Comparison of ENCODE assay signal across 8 mouse cellular contexts in the genomic region with DNA sequence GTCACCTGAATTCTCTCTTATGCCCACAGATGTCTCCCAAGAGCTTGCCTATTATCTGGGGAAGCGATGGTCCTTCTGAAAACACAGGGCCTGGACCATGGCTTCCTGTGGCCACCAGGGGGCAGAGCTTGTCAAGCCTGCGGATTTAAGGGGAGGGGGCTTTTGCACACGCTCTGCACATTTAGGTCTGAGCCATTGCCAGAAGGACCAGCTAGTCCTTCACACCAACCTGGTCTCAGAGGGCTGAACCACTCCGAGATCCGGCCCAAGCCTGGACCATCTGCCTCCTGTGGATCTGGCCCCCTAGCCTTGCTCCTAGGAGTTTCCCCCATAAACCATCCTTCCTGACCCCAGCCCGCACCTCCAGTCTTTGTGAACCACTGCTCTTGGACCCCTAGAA. TPM values are rescaled to one million over a fixed set of nuclear protein-coding genes. Genes with fewer than 3 reads are reported as not detected.
DNase-seq lines count a peak whose midpoint lies in the region; ATAC-seq and TF ChIP-seq lines count a peak whose summit lies in the region.

No protein-coding gene starts in this region.

- H3K4me1 ChIP-seq in embryonic facial prominence, embryonic 14.5 days (ENCODE audit: control insufficient read depth, insufficient read depth, low read length), result peaks cover 15% of the 10 kb centered on the region; the same call in 1 of the 2 replicates
- peaks cover 7% of the 10 kb centered on the region for H3K4me1 ChIP-seq in kidney, postnatal 0 days (replicated peaks; ENCODE audit: insufficient read depth, low read length)
- H3K4me1 ChIP-seq in midbrain, embryonic 15.5 days, result peaks cover 32% of the 10 kb centered on the region

- peaks cover 5% of the 10 kb centered on the region; the same call in 1 of the 2 replicates for H3K36me3 ChIP-seq in embryonic facial prominence, embryonic 14.5 days (ENCODE audit: control insufficient read depth, insufficient read depth, low read length)
- no peaks in the 10 kb centered on the region for H3K36me3 ChIP-seq in kidney, postnatal 0 days (ENCODE audit: insufficient read depth, low read length)
- no peaks in the 10 kb centered on the region for H3K36me3 ChIP-seq in midbrain, embryonic 15.5 days (replicated peaks)

- H3K4me2 ChIP-seq in embryonic facial prominence, embryonic 14.5 days (ENCODE audit: low read depth, low read length), result peak overlapping the region; percentile 93
- H3K4me2 ChIP-seq in kidney, postnatal 0 days (ENCODE audit: low read length), result peak overlapping the region; percentile 84
- no peak overlapping the region for H3K4me2 ChIP-seq in midbrain, embryonic 15.5 days

- H3K9ac ChIP-seq in embryonic facial prominence, embryonic 14.5 days (ENCODE audit: low read depth, low read length), result no peak overlapping the region
- no peak overlapping the region for H3K9ac ChIP-seq in kidney, postnatal 0 days (ENCODE audit: low read depth, low read length)
- H3K9ac ChIP-seq in midbrain, embryonic 15.5 days, result no peak overlapping the region

- no peak overlapping the region for H3K27ac ChIP-seq in layer of hippocampus, adult 2 months
- no peak overlapping the region for H3K27ac ChIP-seq in embryonic facial prominence, embryonic 14.5 days (replicated peaks; ENCODE audit: low read depth, low read length)
- no peak overlapping the region for H3K27ac ChIP-seq in kidney, postnatal 0 days
- H3K27ac ChIP-seq in midbrain, embryonic 15.5 days, result no peak overlapping the region

- peaks cover 34% of the 10 kb centered on the region for H3K27me3 ChIP-seq in embryonic facial prominence, embryonic 14.5 days (replicated peaks; ENCODE audit: control insufficient read depth, insufficient read depth, low read length)
- H3K27me3 ChIP-seq in kidney, postnatal 0 days (ENCODE audit: insufficient read depth, low read length), result peaks cover 20% of the 10 kb centered on the region
- peaks cover 49% of the 10 kb centered on the region for H3K27me3 ChIP-seq in midbrain, embryonic 15.5 days (replicated peaks)

- TF ChIP-seq CTCF in layer of hippocampus, adult 2 months (conservative IDR thresholded peaks at IDR 0.05), result peak; percentile 79
- peak; percentile 83 for TF ChIP-seq CTCF in kidney, postnatal 0 days (IDR thresholded peaks at IDR 0.05; ENCODE audit: low read depth)

- ATAC-seq in embryonic facial prominence, embryonic 14.5 days (ENCODE audit: low read depth), result no peak; the same call in 1 of the 2 replicates
- ATAC-seq in kidney, postnatal 0 days (replicated peaks; ENCODE audit: low FRiP score, low read depth), result no peak
- 0 out of 2 replicates have a peak, but pooled peaks have one; percentile 19 for ATAC-seq in midbrain, embryonic 15.5 days (replicated peaks)

- H3K4me3 ChIP-seq in layer of hippocampus, adult 2 months, result no peak overlapping the region
- H3K4me3 ChIP-seq in embryonic facial prominence, embryonic 14.5 days (ENCODE audit: low read depth, low read length), result peak overlapping the region; percentile 48; the same call in 1 of the 2 replicates
- no peak overlapping the region for H3K4me3 ChIP-seq in kidney, postnatal 0 days (replicated peaks; ENCODE audit: low read depth, low read length)
- no peak overlapping the region; the same call in 1 of the 2 replicates for H3K4me3 ChIP-seq in midbrain, embryonic 15.5 days

- H3K9me3 ChIP-seq in embryonic facial prominence, embryonic 14.5 days (ENCODE audit: control insufficient read depth, low read length), result no peaks in the 10 kb centered on the region
- H3K9me3 ChIP-seq in kidney, postnatal 0 days (replicated peaks; ENCODE audit: low read length), result no peaks in the 10 kb centered on the region
- H3K9me3 ChIP-seq in midbrain, embryonic 15.5 days, result no peaks in the 10 kb centered on the region

- WGBS in embryonic facial prominence, embryonic 14.5 days, result 15% methylated on average over 6 of the region's 6 CpGs
- 18% methylated on average over 6 of the region's 6 CpGs for WGBS in kidney, postnatal 0 days
- 7% methylated on average over 6 of the region's 6 CpGs for WGBS in midbrain, embryonic 15.5 days

- DNase-seq in layer of hippocampus, adult 2 months (ENCODE audit: low spot score in 2 of 2), result no peak
- no peak for DNase-seq in layer of hippocampus, adult 9-11 months
- peak; percentile 55 for DNase-seq in NIH3T3 (ENCODE audit: low read depth)
- peak; percentile 70 for DNase-seq in embryonic facial prominence, embryonic 14.5 days (ENCODE audit: low spot score)
- DNase-seq in kidney, postnatal 0 days (ENCODE audit: low spot score), result peak; percentile 74
- DNase-seq in urinary bladder, postnatal 10 days (ENCODE audit: low spot score), result no peak
- DNase-seq in ovary, postnatal 14 days (ENCODE audit: low spot score), result no peak

RNA-seq across cellular contexts. Expression of a gene that starts 1.3 kb away (rescaled TPM):
- 1 to 10 TPM; 1.8 to 1.9 TPM for total RNA-seq in layer of hippocampus, adult 2 months (2021)
- polyA plus RNA-seq in embryonic facial prominence, embryonic 14.5 days (2014; fragmentation: Nextera tagmentation; extraction: Ambion mirVana), result 2.1 and 2.8 TPM in 2 replicates
- polyA plus RNA-seq in kidney, postnatal 0 days (2015; fragmentation: Nextera tagmentation; extraction: Ambion mirVana), result 2.6 and 2.8 TPM in 2 replicates
- 0.45 and 0.96 TPM in 2 replicates for polyA plus RNA-seq in midbrain, embryonic 15.5 days (2015; fragmentation: Nextera tagmentation; extraction: Ambion mirVana)

RNA-seq across cellular contexts. Expression of a gene that starts 13.4 kb away (rescaled TPM):
- total RNA-seq in layer of hippocampus, adult 2 months (2021), result 100 to 1,000 TPM; 133 to 138 TPM
- 38.2 and 40.6 TPM in 2 replicates for polyA plus RNA-seq in embryonic facial prominence, embryonic 14.5 days (2014; fragmentation: Nextera tagmentation; extraction: Ambion mirVana)
- 27.9 and 31.5 TPM in 2 replicates for polyA plus RNA-seq in kidney, postnatal 0 days (2015; fragmentation: Nextera tagmentation; extraction: Ambion mirVana)
- 76.5 and 77.1 TPM in 2 replicates for polyA plus RNA-seq in midbrain, embryonic 15.5 days (2015; fragmentation: Nextera tagmentation; extraction: Ambion mirVana)

RNA-seq across cellular contexts. Expression of a gene that starts 36.4 kb away (rescaled TPM):
- total RNA-seq in layer of hippocampus, adult 2 months (2021), result 10 to 100 TPM; 10.1 to 12.1 TPM
- polyA plus RNA-seq in embryonic facial prominence, embryonic 14.5 days (2014; fragmentation: Nextera tagmentation; extraction: Ambion mirVana), result 13.4 and 15.0 TPM in 2 replicates
- 12.5 and 14.2 TPM in 2 replicates for polyA plus RNA-seq in kidney, postnatal 0 days (2015; fragmentation: Nextera tagmentation; extraction: Ambion mirVana)
- polyA plus RNA-seq in midbrain, embryonic 15.5 days (2015; fragmentation: Nextera tagmentation; extraction: Ambion mirVana), result 24.0 and 25.5 TPM in 2 replicates

RNA-seq across cellular contexts. Expression of a gene that starts 41.1 kb away (rescaled TPM):
- total RNA-seq in layer of hippocampus, adult 2 months (2021), result 100 to 1,000 TPM; 411 to 424 TPM
- polyA plus RNA-seq in embryonic facial prominence, embryonic 14.5 days (2014; fragmentation: Nextera tagmentation; extraction: Ambion mirVana), result 199 and 230 TPM in 2 replicates
- 374 and 379 TPM in 2 replicates for polyA plus RNA-seq in kidney, postnatal 0 days (2015; fragmentation: Nextera tagmentation; extraction: Ambion mirVana)
- 617 and 618 TPM in 2 replicates for polyA plus RNA-seq in midbrain, embryonic 15.5 days (2015; fragmentation: Nextera tagmentation; extraction: Ambion mirVana)

RNA-seq across cellular contexts. Expression of a gene that starts 44.9 kb away (rescaled TPM):
- total RNA-seq in layer of hippocampus, adult 2 months (2021), result 10 to 100 TPM; 58.6 to 61.3 TPM
- 34.3 and 42.8 TPM in 2 replicates for polyA plus RNA-seq in embryonic facial prominence, embryonic 14.5 days (2014; fragmentation: Nextera tagmentation; extraction: Ambion mirVana)
- polyA plus RNA-seq in kidney, postnatal 0 days (2015; fragmentation: Nextera tagmentation; extraction: Ambion mirVana), result 17.1 and 18.2 TPM in 2 replicates
- polyA plus RNA-seq in midbrain, embryonic 15.5 days (2015; fragmentation: Nextera tagmentation; extraction: Ambion mirVana), result 65.4 and 67.7 TPM in 2 replicates

Comparison
In these comparisons a context has a peak if more than half of its experiments do, and no peak if none do; other contexts are left out.
1. DNase-seq: peak in NIH3T3 (single experiment), embryonic facial prominence, embryonic 14.5 days (single experiment) and kidney, postnatal 0 days (single experiment); none in layer of hippocampus, adult 2 months (0 of 2), layer of hippocampus, adult 9-11 months (single experiment), urinary bladder, postnatal 10 days (single experiment) and ovary, postnatal 14 days (single experiment).